Mouse (Mus musculus) bone marrow, adult 2 months (tissue): ENCODE measurements around the gene Akr1b3. TPM values are rescaled to one million over a fixed set of nuclear protein-coding genes. Genes with fewer than 3 reads are reported as not detected.

Experiments used
- H3K27ac ChIP-seq: fragments of 200-500 bp; 2 replicates; pipeline ENCODE4 v1.5.1; 2012; ENCODE audit warnings: low read depth, mild to moderate bottlenecking, control low read depth, inconsistent platforms, low read length; ENCODE audit not compliant: control insufficient read depth, poor library complexity, insufficient read depth
- H3K4me1 ChIP-seq: fragments of 200-500 bp; 2 replicates; pipeline ENCODE4 v1.6.1; 2011; ENCODE audit warnings: low read length; ENCODE audit not compliant: control insufficient read depth, insufficient read depth
- H3K4me3 ChIP-seq: fragments of 200-500 bp; replicated peaks from 2 replicates; pipeline ENCODE3; 2011; ENCODE audit warnings: mild to moderate bottlenecking, low read depth, low read length, control low read depth; ENCODE audit not compliant: control insufficient read depth
- CTCF ChIP-seq: fragments of 200-500 bp; IDR thresholded peaks from 2 replicates; pipeline ENCODE4 v1.5.1; 2011; ENCODE audit warnings: low read length, control low read depth; ENCODE audit not compliant: control insufficient read depth, insufficient read depth
- POLR2A ChIP-seq: fragments of 200-500 bp; IDR thresholded peaks from 2 replicates; pipeline ENCODE4 v1.6.1; 2011; ENCODE audit warnings: low read depth, mild to moderate bottlenecking, control low read depth, low read length, borderline replicate concordance; ENCODE audit not compliant: control insufficient read depth
- WGBS: fragments of 180-500 bp; shearing (Covaris S2); methylation state at CpG from one replicate; pipeline ENCODE4 v1.1.7; 2018; 5-methylcytosine and 5-hydroxymethylcytosine counted together
- polyA plus RNA-seq: library from polyadenylated mRNA; stranded (reverse); fragments of >200 nt; gene quantifications from 2 replicates; pipeline ENCODE4 v1.2.4, GENCODE M21; 2011; ENCODE audit warnings: low replicate concordance; ENCODE audit not compliant: missing spikeins, insufficient read depth, insufficient read length

Gene Akr1b3
- polyA plus RNA-seq, 1 experiment, result 76.9 TPM

DNA sequence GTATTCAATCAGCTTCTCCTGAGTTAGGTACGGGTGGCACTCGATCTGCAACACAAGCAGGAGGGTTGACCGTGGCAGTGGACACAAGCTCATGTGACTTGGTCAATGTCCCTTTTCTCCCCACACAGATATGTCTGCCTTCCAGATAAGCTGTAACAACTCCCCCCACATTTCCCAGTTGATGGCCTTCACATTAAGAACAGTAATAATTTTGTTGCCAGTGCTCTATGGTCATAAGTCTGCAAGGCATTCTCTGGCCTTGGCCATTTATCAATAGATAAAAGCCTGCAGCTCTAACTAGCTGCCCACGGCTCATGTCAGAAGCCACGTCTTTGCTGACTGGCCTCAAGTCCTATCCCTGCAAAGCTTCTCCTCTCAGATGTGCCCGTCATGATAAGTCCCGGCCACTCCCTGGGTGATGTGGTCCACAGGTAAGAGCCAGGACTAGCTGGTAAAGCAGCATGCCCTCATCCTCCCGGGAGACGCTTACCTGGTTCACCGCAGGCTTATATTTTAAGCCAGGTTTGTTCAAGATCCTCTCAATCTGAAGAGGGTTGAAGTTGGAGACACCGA is 7.2 kb downstream of the Akr1b3 start:
- no peaks in the 10 kb centered on the region for H3K4me1 ChIP-seq
- WGBS, result 84% methylated on average over 11 of the region's 11 CpGs
- no peak overlapping the region for H3K4me3 ChIP-seq
- H3K27ac ChIP-seq, result no peak overlapping the region
- TF ChIP-seq CTCF (no peak), POLR2A (no peak)

DNA sequence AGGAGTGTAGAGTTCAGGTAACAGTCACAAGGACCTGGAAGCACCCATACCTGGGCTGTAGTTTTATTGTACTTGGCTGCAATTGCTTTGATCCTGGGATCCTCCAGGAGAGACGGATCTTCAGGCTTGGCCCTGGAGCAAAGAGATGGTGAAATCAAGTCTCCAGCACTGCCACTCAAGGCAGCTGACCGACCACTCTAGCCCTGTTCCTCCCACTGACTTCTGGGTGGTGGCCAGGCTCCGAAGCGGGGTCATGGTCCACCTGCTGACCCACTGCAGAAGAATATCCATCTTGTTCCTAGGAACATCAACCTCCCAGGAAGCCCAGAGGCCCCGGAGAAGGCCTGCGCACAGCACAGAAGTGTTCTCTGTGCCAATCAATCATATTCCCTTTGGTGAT is 7.8 kb downstream of the Akr1b3 start:
- WGBS, result 88% methylated on average over 6 of the region's 6 CpGs
- Histone ChIP-seq H3K4me3 (no peak overlapping the region), H3K4me1 (no peaks in the 10 kb centered on the region), H3K27ac (no peak overlapping the region)
- no peak for TF ChIP-seq POLR2A
- TF ChIP-seq CTCF, result no peak

DNA sequence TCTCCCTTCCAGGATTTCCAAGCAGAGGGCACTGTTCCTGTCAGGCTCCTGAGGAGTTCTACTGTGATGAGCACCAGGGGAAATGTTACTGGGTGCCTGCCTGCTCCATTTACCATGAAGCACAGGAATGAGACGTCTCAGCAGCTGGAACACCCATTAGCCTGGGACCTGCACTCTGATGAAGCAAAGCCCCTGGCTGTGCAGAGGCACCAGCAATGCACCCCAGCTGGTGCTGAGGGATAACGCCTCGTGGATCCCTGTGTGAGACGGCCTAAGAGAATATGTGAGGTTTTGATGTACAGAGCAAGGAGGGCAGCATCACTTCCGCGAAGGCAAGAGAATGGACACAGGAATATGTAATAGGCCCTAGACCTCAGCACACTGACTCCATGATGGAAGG is 10.5 kb downstream of the Akr1b3 start:
- WGBS, result 90% methylated on average over 6 of the region's 6 CpGs
- no peak for TF ChIP-seq CTCF
- no peak for TF ChIP-seq POLR2A
- Histone ChIP-seq H3K4me3 (no peak overlapping the region), H3K4me1 (no peaks in the 10 kb centered on the region), H3K27ac (no peak overlapping the region)

DNA sequence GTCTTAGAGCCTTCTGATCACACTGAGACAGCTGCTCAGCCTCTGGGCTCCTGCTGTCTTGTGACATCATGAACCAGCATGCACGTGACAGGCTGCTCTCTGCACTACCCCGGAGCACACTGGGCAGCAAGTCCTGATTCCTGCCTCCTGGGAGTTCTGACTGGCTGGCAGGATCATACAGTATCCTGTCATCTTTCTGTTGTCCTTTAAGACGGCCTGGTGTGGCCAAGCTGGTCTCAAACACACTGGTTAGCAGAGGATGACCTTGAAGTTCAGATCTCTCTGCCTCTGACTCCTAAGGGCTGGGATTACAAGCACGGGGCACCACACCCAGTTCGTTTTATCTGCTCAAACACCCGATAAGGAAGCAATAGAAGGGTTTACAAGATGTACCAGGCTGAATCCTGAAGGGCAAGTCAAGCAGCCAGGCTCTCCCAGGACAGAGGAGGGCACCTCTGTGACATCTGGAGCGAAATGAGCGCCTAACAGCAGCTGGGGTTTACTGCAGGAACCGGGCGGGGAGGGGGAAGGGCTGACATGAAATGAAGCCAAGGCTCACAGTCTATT is 12.5 kb downstream of the Akr1b3 start:
- no peak for TF ChIP-seq CTCF
- TF ChIP-seq POLR2A, result no peak
- Histone ChIP-seq H3K27ac (no peak overlapping the region), H3K4me1 (no peaks in the 10 kb centered on the region; the same call in 1 of the 2 replicates), H3K4me3 (no peak overlapping the region)
- WGBS, result 74% methylated on average over 10 of the region's 10 CpGs

DNA sequence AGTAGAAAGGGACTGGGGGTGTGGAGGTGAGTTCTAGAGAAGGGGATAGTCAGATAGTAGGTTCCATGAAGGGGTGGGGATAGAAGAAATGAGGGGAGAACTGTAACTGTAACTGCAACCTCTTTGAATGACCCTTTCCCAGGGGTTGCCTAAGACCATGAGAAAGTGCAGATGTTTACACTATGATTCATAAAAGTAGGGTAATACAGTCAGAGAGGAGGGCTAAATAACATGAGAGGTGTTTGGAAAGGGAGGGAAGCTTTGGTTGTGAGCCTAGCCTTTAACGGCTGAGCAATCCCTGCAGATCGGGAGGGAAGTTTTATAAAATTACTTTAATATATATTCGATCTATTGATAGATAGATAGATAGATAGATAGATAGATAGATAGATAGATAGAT is 20.2 kb downstream of the Akr1b3 start:
- no peak overlapping the region for H3K4me3 ChIP-seq
- H3K4me1 ChIP-seq, result no peaks in the 10 kb centered on the region; the same call in 1 of the 2 replicates
- no peak for TF ChIP-seq POLR2A
- no peak for TF ChIP-seq CTCF
- H3K27ac ChIP-seq, result no peak overlapping the region
- whole genome bisulfite sequencing, result 89% methylated on average over 3 of the region's 3 CpGs

DNA sequence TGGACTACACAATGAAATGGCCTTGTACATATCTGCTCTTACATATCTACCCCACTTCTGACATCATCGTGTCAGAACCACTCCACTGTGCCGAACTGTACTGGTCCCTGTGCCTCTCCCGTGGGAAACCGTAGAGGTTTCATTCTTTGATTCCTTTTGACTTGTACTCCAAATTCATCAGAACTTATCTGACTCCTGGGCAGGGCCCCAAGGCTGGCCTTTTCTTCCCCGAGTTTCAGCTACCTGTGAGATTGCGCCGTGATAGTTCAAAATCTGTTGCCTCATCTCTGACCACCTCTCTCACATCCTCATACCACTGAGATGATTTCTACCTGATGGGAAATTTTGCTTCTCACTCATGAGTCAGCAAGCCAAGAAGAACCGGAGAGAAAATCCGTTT is 21.8 kb downstream of the Akr1b3 start:
- Histone ChIP-seq H3K4me1 (no peaks in the 10 kb centered on the region), H3K4me3 (no peak overlapping the region), H3K27ac (no peak overlapping the region)
- 87% methylated on average over 9 of the region's 9 CpGs for WGBS
- TF ChIP-seq CTCF, result no peak
- no peak for TF ChIP-seq POLR2A

DNA sequence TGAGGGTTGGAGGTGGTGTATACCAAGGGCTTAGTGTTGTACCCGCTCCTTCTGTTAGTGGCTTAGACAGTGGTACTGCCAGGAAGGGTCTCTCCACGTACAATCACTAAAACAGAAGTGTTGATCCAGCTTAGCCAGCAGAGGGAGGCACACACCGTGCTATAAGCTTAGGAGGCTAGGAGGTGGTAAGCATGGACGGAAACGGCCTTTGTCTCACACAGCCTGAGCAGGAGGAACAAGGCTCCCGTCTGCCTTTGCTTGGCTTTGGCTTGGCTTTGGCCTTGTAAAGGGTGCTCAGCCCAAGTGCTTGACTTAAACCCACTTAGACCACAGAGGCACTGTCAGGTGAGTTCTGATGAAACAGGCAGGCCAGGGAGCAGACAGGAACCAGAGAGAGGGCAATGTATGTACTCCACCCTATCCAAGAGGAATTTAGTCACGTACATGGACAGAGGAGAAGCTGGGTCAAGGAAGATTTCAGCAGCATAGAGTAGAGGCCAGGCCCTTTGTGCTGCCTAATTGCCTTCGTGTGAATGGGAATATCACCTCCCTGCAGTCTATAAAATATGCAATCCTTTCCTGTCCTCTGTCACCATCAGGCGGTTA is 24.3 kb downstream of the Akr1b3 start:
- 24% methylated on average over 9 of the region's 9 CpGs for WGBS
- Histone ChIP-seq H3K27ac (no peak overlapping the region), H3K4me3 (no peak overlapping the region), H3K4me1 (no peaks in the 10 kb centered on the region)
- no peak for TF ChIP-seq POLR2A
- peak; percentile 82 for TF ChIP-seq CTCF

DNA sequence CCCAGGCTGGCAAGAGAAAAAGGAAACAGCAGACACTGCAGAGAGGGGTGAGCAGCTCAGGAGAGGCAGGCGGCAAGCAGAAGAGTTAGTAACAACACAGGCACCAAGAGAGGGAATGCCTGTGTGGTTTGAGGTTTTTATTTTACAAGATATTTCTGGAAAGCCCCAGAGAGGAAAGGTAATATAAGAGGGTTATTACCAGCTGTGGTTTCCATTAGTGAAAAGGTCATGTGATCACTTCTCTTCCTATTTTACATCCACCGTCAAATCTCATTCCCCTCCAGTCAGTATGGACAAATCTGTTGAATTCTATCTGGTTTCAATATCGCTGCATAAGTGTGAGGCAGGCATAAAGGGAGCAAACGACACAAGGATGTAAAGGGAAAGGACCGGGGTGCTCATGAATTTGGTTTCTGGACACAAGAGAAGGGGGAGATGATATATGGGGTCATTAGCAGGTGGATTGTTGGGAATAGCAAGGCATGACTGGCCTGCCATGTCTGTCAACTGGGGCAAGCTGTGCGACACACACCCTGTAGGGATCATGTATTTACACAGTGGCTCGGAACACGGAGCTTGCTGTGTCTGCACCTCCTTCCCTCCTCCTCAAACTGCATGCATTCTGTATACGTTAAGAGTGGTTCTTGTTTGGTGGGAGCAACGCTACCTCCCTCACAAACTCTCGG is 24.9 kb downstream of the Akr1b3 start:
- 40% methylated on average over 11 of the region's 11 CpGs for WGBS
- H3K4me3 ChIP-seq, result no peak overlapping the region

More for the DNA sequence above, 24.9 kb downstream of the Akr1b3 start:
- H3K27ac ChIP-seq, result no peak overlapping the region
- TF ChIP-seq CTCF, result no peak
- no peak for TF ChIP-seq POLR2A
- H3K4me1 ChIP-seq, result no peaks in the 10 kb centered on the region
